Mouse (Mus musculus) hindbrain, embryonic 14.5 days (tissue): ENCODE data around the gene Selenom. TPM values are rescaled to one million over a fixed set of nuclear protein-coding genes. Genes with fewer than 3 reads are reported as not detected.
A peak's percentile ranks its signal among the peaks of the same experiment; 100 is the strongest.

Experiments used
- ATAC-seq: fragments of 200-750 bp; cut with Nextera tagmentation; 2 replicates; pipeline ENCODE4 v1.8.0; 2017; ENCODE audit warnings: moderate number of reproducible peaks, mild to moderate bottlenecking, moderate TSS enrichment, moderate library complexity; ENCODE audit not compliant: low FRiP score
- DNase-seq: peaks from one replicate; pipeline ENCODE4 v3.0.0-alpha.2; 2015; ENCODE audit warnings: low spot score
- H3K27ac ChIP-seq: fragments of 300-500 bp; sonication (generic); 2 replicates; pipeline ENCODE4 v1.5.1; 2014; ENCODE audit warnings: mild to moderate bottlenecking, moderate library complexity
- H3K27me3 ChIP-seq: fragments of 300-500 bp; sonication (generic); 2 replicates; pipeline ENCODE4 v1.6.1; 2014; ENCODE audit warnings: mild to moderate bottlenecking, low read length, mixed read lengths; ENCODE audit not compliant: control insufficient read depth, insufficient read depth
- H3K36me3 ChIP-seq: fragments of 300-500 bp; sonication (generic); replicated peaks from 2 replicates; pipeline ENCODE4 v1.6.1; 2014; ENCODE audit not compliant: control insufficient read depth, insufficient read depth
- H3K4me1 ChIP-seq: fragments of 300-500 bp; sonication (generic); replicated peaks from 2 replicates; pipeline ENCODE4 v1.6.1; 2014; ENCODE audit warnings: antibody characterized with exemption, low read length, mixed read lengths; ENCODE audit not compliant: control insufficient read depth, insufficient read depth
- H3K4me2 ChIP-seq: fragments of 300-500 bp; sonication (generic); replicated peaks from 2 replicates; pipeline ENCODE4 v1.6.1; 2014; ENCODE audit warnings: mild to moderate bottlenecking, moderate library complexity
- H3K4me3 ChIP-seq: fragments of 300-500 bp; sonication (generic); replicated peaks from 2 replicates; pipeline ENCODE4 v1.5.1; 2014; ENCODE audit warnings: mild to moderate bottlenecking, low read length
- H3K9ac ChIP-seq: fragments of 300-500 bp; sonication (generic); 2 replicates; pipeline ENCODE4 v1.6.1; 2014
- H3K9me3 ChIP-seq: fragments of 300-500 bp; sonication (generic); 2 replicates; pipeline ENCODE4 v1.6.1; 2016; ENCODE audit warnings: low read length; ENCODE audit not compliant: control insufficient read depth
- WGBS: fragments of 180-500 bp; shearing (Covaris S2); extraction: QIAGEN DNeasy Blood & Tissue Kit; methylation state at CpG from one replicate; pipeline ENCODE4 v1.1.7; 2014; 5-methylcytosine and 5-hydroxymethylcytosine counted together
- polyA plus RNA-seq: library from polyadenylated mRNA; unstranded; fragments of >200 nt; fragmentation: Nextera tagmentation; extraction: Ambion mirVana; gene quantifications from 2 replicates; pipeline ENCODE4 v1.2.1, GENCODE M21; 2014

The Selenom gene
- polyA plus RNA-seq, 1 experiment from 2014 or later: 105 TPM

GRCm38 (mm10) chr11:3492748-3493147, 21.7 kb upstream of the Selenom start:
- Histone ChIP-seq H3K36me3 (no peaks in the 10 kb centered on the region), H3K9me3 (no peaks in the 10 kb centered on the region), H3K9ac (no peak overlapping the region), H3K4me2 (no peak overlapping the region), H3K4me3 (no peak overlapping the region), H3K4me1 (no peaks in the 10 kb centered on the region), H3K27me3 (no peaks in the 10 kb centered on the region), H3K27ac (no peak overlapping the region)
- DNase-seq (no peak), ATAC-seq (no peak)
- WGBS: 74% methylated on average over 4 of the region's 4 CpGs

GRCm38 (mm10) chr11:3494857-3495256, 19.6 kb upstream of the Selenom start:
- DNase-seq (no peak), ATAC-seq (no peak)
- no peaks in the 10 kb centered on the region for H3K4me1 ChIP-seq
- H3K27ac ChIP-seq: no peak overlapping the region
- no peaks in the 10 kb centered on the region for H3K36me3 ChIP-seq
- WGBS: 82% methylated on average over 17 of the region's 17 CpGs
- H3K9ac ChIP-seq: no peak overlapping the region
- H3K9me3 ChIP-seq: no peaks in the 10 kb centered on the region
- H3K4me2 ChIP-seq: no peak overlapping the region
- no peak overlapping the region for H3K4me3 ChIP-seq
- no peaks in the 10 kb centered on the region for H3K27me3 ChIP-seq

GRCm38 (mm10) chr11:3495496-3495895, 19.0 kb upstream of the Selenom start:
- H3K27me3 ChIP-seq: no peaks in the 10 kb centered on the region
- no peak overlapping the region for H3K9ac ChIP-seq
- ATAC-seq (no peak), DNase-seq (no peak)
- no peak overlapping the region for H3K27ac ChIP-seq
- 91% methylated on average over 14 of the region's 14 CpGs for WGBS
- H3K36me3 ChIP-seq: no peaks in the 10 kb centered on the region
- H3K4me3 ChIP-seq: no peak overlapping the region
- no peaks in the 10 kb centered on the region for H3K9me3 ChIP-seq
- H3K4me1 ChIP-seq: no peaks in the 10 kb centered on the region
- H3K4me2 ChIP-seq: no peak overlapping the region

- Histone ChIP-seq H3K9me3 (no peaks in the 10 kb centered on the region), H3K27me3 (no peaks in the 10 kb centered on the region), H3K36me3 (no peaks in the 10 kb centered on the region), H3K4me3 (no peak overlapping the region), H3K27ac (no peak overlapping the region), H3K4me1 (no peaks in the 10 kb centered on the region), H3K9ac (no peak overlapping the region), H3K4me2 (no peak overlapping the region)
- ATAC-seq: no peak
- 63% methylated on average over 5 of the region's 5 CpGs for WGBS
- no peak for DNase-seq
Measured at GRCm38 (mm10) chr11:3496756-3497155, 17.7 kb upstream of the Selenom start.

DNA sequence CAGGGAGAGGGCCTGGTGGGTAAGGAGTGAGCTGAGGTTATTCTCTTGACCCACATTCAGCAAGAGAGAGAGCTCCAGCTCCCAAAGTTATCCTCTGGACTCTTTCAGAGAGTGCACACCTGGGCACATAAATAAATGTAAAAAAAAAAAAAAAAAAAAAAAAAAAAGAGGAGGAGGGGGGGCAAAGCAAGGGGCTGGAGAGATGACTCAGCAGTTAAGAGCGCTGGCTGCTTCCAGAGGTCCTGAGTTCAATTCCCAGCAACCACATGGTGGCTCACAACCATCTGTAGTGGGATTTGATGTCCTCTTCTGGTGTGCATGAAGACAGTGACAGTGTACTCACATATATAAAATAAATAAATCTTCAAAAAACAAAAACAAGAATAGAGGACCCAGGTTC, 17.2 kb upstream of the Selenom start:
- no peak for ATAC-seq
- Histone ChIP-seq H3K27ac (no peak overlapping the region), H3K9me3 (no peaks in the 10 kb centered on the region)

DNA sequence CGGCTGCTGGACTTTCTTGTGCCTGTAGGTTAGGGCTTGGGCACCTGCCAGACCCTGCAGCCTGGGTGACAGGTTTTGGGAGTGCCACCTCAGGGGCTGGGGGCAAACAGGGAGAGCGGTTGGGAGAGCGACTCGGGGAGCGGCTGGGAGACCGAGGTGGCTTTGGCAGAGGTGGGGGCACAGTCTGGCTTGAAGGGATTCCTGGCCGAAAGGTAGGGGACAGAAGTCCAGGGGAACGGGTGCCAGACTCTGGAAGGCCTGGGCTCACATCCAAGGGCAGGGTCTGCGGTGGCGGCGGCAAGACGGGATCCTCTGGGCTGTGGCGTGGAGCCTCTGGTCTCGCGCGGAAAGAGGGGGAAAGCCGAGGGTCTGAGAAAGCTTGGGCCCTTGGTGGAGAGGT, 12.4 kb upstream of the Selenom start:
- Histone ChIP-seq H3K9ac (no peak overlapping the region), H3K4me2 (no peak overlapping the region), H3K36me3 (no peaks in the 10 kb centered on the region), H3K4me3 (no peak overlapping the region), H3K27me3 (no peaks in the 10 kb centered on the region), H3K4me1 (no peaks in the 10 kb centered on the region), H3K27ac (no peak overlapping the region), H3K9me3 (no peaks in the 10 kb centered on the region)
- no peak for DNase-seq
- no peak for ATAC-seq
- 75% methylated on average over 17 of the region's 17 CpGs for WGBS

More for the DNA sequence above, 17.2 kb upstream of the Selenom start:
- Histone ChIP-seq H3K27me3 (no peaks in the 10 kb centered on the region), H3K4me1 (no peaks in the 10 kb centered on the region), H3K36me3 (no peaks in the 10 kb centered on the region), H3K9ac (no peak overlapping the region), H3K4me2 (no peak overlapping the region), H3K4me3 (no peak overlapping the region)
- no peak for DNase-seq
- 100% methylated on average over 1 of the region's 1 CpGs for WGBS

DNA sequence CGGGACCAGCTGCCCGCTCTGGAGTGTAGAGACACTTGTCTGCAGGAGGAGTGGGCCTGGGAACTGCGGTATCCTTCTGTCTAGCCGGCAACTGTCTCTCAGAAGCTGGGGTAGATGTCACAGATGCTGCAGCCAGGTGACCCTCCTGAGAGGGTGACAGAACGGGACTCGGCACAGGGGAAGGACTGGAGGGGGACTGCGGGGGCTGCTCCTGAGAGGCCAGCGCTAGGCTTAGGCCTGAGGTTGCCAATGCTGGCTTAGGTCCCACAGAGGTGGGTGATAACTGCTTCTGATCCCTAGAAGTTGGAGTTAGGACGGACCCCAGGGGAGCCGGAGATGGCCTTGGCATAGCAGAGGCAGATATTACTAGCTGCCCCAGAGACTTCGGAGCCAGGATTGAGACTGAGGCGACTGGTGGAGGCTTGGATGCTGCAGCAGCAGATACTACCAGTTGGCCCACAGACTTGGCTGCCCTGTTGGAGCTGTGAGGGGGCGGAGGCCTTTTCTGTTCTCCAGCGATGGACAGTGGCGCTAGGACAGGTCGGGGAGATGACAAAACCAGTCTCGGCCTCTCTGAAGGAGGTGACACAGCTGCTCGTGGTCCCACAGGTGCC, 11.9 kb upstream of the Selenom start:
- no peak for DNase-seq
- Histone ChIP-seq H3K4me3 (no peak overlapping the region), H3K4me2 (no peak overlapping the region), H3K9ac (no peak overlapping the region), H3K27ac (no peak overlapping the region), H3K9me3 (no peaks in the 10 kb centered on the region), H3K36me3 (no peaks in the 10 kb centered on the region), H3K4me1 (no peaks in the 10 kb centered on the region), H3K27me3 (no peaks in the 10 kb centered on the region)
- no peak for ATAC-seq
- whole genome bisulfite sequencing: 81% methylated on average over 18 of the region's 18 CpGs

- Histone ChIP-seq H3K27me3 (no peaks in the 10 kb centered on the region), H3K9ac (peak overlapping the region; percentile 53; the same call in 1 of the 2 replicates), H3K27ac (no peak overlapping the region), H3K9me3 (no peaks in the 10 kb centered on the region), H3K4me1 (no peaks in the 10 kb centered on the region), H3K4me3 (peak overlapping the region; percentile 33), H3K36me3 (no peaks in the 10 kb centered on the region), H3K4me2 (peak overlapping the region; percentile 44)
- ATAC-seq (no peak), DNase-seq (no peak)
- WGBS: 70% methylated on average over 11 of the region's 11 CpGs
Measured at GRCm38 (mm10) chr11:3503755-3504693, 10.5 kb upstream of the Selenom start.

GRCm38 (mm10) chr11:3508226-3508625, 6.3 kb upstream of the Selenom start:
- WGBS: 62% methylated on average over 7 of the region's 7 CpGs
- no peak for ATAC-seq
- no peaks in the 10 kb centered on the region for H3K4me1 ChIP-seq

More at GRCm38 (mm10) chr11:3508226-3508625, 6.3 kb upstream of the Selenom start:
- no peak overlapping the region for H3K4me2 ChIP-seq
- no peak overlapping the region for H3K27ac ChIP-seq
- no peaks in the 10 kb centered on the region for H3K9me3 ChIP-seq
- H3K9ac ChIP-seq: no peak overlapping the region
- H3K4me3 ChIP-seq: no peak overlapping the region
- DNase-seq: no peak
- no peaks in the 10 kb centered on the region for H3K36me3 ChIP-seq
- H3K27me3 ChIP-seq: no peaks in the 10 kb centered on the region
